Mouse (Mus musculus): ENCODE measurements around the gene Klhdc7b.
"Not testable (repeated sequence)": the region's sequence is repeated elsewhere in the genome, so short reads cannot be mapped to it uniquely, and the experiment has no call there.

Klhdc7b gene

DNA sequence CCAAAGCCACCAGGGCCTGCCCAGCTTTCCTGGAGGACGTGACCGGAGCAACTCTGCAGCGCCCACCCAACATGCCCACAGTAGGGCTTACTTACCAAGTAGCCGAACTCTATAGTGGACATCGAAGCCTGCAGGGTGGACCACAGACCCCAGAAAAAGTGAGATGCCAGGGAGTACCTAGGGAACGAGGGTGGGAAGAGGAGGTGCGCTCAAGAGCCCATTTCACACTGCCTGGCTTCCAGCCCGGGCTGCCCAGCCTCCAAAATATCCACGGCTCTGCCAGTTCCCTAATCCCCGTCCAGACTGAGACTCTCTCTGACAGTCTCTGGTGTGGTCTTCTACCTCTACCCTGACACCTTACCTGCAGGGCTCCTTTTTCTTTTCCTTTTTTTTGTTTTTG, 42.0 kb downstream of the Klhdc7b start:
- in situ Hi-C loops (cut with MboI, MseI): loop anchor here in 1 of 2 experiments (5.0 kb wide), 1 partner anchor 74 kb away; no protein-coding TSS in a partner anchor

DNA sequence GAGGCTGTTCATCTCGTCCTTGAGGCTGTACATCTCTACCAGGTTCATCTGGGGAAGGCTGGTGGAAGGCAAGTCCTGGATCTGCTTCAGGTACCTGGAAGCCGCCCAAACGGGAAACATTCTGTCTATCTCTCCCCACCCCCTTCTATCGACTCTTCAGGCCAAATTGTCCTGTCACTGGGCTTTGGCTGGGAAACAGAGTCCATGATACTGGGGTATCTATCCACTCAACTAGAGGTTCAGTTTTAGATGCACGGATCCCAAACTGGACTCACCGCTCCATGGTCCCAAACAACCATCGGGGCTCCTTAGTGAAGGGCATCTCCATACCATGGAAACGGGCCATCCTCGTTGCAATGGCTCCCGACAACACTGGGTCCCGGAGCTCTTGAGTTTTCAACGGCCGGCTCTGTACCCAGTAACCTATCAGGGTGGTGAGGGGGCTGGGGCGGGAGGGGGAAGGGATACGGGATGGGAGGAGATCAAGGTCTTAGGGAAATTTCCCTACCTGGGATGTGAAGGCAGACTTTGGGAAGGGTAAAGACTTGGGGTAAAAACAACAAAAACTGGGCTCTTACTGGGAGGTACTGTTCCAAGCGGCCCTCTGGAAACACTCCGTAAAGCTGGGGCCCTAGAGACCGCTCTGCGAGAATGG, 43.5 kb downstream of the Klhdc7b start:
- in situ Hi-C loops (cut with MboI, MseI): loop anchor here in 1 of 2 experiments (5.0 kb wide), 1 partner anchor 76 kb away; no protein-coding TSS in a partner anchor

DNA sequence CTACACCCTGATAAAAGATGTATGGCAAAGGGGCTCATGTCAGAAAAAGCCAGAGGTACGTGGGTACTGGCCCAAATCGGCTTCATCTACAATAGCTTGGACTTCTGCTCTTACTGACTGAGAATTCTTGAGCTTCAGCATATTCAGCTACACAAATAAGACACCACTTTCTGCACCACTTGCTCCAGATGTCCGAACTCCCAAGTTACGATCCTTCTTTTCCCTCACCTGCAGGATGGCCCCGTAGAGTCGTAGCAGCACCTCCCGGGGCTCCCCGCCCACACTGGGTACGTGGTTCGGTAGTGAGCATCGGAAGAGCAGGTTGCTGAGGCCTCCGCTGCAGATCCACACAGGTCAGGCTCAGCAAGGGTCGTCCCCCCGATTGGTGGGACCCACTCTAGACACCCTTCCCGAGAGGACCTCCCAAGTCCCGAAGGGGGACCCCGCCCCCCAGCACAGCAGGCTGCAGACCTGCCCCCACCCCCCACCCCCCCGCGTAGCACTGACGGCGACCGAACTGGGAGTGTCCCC, 44.2 kb downstream of the Klhdc7b start:
- in situ Hi-C loops (cut with MboI, MseI): loop anchor here in 1 of 2 experiments (5.0 kb wide), 1 partner anchor 77 kb away; no protein-coding TSS in a partner anchor

GRCm38 (mm10) chr15:89429352-89430221, 44.9 kb downstream of the Klhdc7b start, which contains the start of the genes C730034F03Rik, Gm44502 and Chkb:
C730034F03Rik (plus strand) TSS chr15:89429589.
Gm44502 (minus strand) TSS chr15:89429696.
Chkb (minus strand) TSS chr15:89429908.
- in situ Hi-C loops (cut with MboI, MseI): loop anchor here in 1 of 2 experiments (5.0 kb wide), 1 partner anchor 77 kb away; no protein-coding TSS in a partner anchor

DNA sequence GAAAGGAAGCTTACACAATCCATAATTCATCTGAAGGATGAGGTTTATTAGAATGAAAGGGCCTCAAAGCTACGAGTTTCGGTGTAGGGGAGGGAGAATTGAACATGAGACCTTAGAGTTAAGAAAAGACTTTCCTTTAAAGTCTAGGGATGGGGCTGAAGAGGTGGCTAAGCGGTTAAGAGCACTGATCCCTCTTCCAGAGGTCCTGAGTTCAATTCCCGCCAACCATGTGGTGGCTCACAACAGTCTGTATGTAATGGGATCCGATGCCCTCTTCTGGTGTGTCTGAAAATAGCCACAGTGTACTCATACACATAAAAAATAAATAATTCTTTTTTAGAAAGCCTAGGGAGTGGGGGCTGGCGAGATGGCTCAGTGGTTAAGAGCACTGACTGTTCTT, 45.6 kb downstream of the Klhdc7b start:
- in situ Hi-C loops (cut with MboI, MseI): no loop called here

- in situ Hi-C loops (cut with MboI, MseI): not testable (repeated sequence)
These were observed 46.1 kb downstream of the Klhdc7b start for GRCm38 (mm10) chr15:89430771-89431170.

GRCm38 (mm10) chr15:89431271-89431670, 46.6 kb downstream of the Klhdc7b start:
- in situ Hi-C loops (cut with MboI, MseI): no loop called here

DNA sequence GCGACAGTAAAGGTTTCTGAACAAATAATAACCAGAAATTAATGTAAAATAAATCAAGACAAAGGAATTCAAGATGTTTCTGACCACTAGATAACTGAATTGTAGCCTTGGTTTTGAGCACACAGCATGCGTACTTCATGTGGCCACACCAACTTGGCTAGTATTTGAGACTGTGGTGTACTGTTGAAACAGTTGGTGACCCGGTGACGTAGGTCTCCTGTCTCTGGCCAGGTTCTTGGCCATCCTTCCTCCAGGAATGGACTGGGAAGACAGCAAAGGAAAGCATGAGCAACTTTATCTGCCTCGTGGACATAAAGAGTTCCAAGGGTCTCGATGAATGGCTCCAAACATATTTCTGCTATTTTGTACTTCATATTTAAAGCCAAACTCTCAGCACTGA, 47.1 kb downstream of the Klhdc7b start:
- in situ Hi-C loops (cut with MboI, MseI): no loop called here

- in situ Hi-C loops (cut with MboI, MseI): no loop called here
These were observed 48.2 kb downstream of the Klhdc7b start for GRCm38 (mm10) chr15:89432946-89433345.

DNA sequence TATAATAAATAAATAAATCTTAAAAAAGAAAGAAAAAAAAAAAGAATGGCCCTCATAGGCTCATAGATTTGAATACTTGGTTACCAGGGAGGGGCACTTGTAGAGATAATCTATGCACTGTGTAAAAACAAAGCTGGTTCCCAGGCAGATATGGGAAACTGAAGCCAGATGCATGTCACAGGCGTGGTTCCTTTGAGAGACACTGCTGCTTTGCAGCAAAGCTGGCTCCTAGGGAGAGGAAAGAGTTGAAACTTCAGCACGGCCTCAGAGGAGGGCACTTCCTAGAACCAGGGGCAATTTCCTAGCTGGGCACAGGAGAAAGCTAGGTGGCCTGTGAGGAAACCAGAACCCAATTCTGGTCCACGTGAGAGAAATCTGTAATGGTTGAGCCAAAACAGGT, 49.4 kb downstream of the Klhdc7b start:
- in situ Hi-C loops (cut with MboI, MseI): no loop called here

- in situ Hi-C loops (cut with MboI, MseI): no loop called here
These were observed 51.2 kb downstream of the Klhdc7b start for GRCm38 (mm10) chr15:89435878-89436277.
